Mouse (Mus musculus): ENCODE data around the gene Kel.
A peak's percentile ranks its signal among the peaks of the same experiment; 100 is the strongest.

The Kel gene

GRCm38 (mm10) chr6:41704123-41704522 is at the start of gene Kel:
Gene Kel, minus strand, starts transcription at chr6:41704339.
- DNase-seq, result no peak

GRCm38 (mm10) chr6:41744664-41745392 is 40.7 kb upstream of the Kel start:
- DNase-seq, result no peak

- no peak for DNase-seq
These were observed 37.0 kb upstream of the Kel start for GRCm38 (mm10) chr6:41741101-41741500.

- DNase-seq, result no peak
These were observed 30.8 kb upstream of the Kel start for GRCm38 (mm10) chr6:41734719-41735470.

GRCm38 (mm10) chr6:41727989-41728609 is 24.0 kb upstream of the Kel start:
- no peak for DNase-seq

- no peak for DNase-seq
These were observed 17.3 kb upstream of the Kel start for GRCm38 (mm10) chr6:41721430-41721829.

- DNase-seq, result no peak
These were observed 6.1 kb upstream of the Kel start for GRCm38 (mm10) chr6:41710281-41710680.

GRCm38 (mm10) chr6:41706275-41706674 is 2.1 kb upstream of the Kel start:
- no peak for DNase-seq

- DNase-seq, result peak; percentile 12
These were observed 1.2 kb downstream of the Kel start for GRCm38 (mm10) chr6:41702928-41703327.

- no peak for DNase-seq
These were observed 2.9 kb downstream of the Kel start for GRCm38 (mm10) chr6:41701245-41701644.

- DNase-seq, result no peak
These were observed 9.7 kb downstream of the Kel start for GRCm38 (mm10) chr6:41694407-41694806.

- DNase-seq, result no peak
These were observed 11.9 kb downstream of the Kel start for GRCm38 (mm10) chr6:41692200-41692599.

- peak; percentile 34 for DNase-seq
These were observed 18.5 kb downstream of the Kel start for GRCm38 (mm10) chr6:41685596-41685995.

- DNase-seq, result no peak
These were observed 19.2 kb downstream of the Kel start for GRCm38 (mm10) chr6:41684911-41685310.

- DNase-seq, result no peak
These were observed 20.0 kb downstream of the Kel start, which contains the start of gene Llcfc1 for GRCm38 (mm10) chr6:41684131-41684530. Gene Llcfc1, plus strand, starts transcription at chr6:41684431.

GRCm38 (mm10) chr6:41681656-41682055 is 22.5 kb downstream of the Kel start:
- peak; percentile 21 for DNase-seq

- peak; percentile 13 for DNase-seq
These were observed 23.5 kb downstream of the Kel start, which contains the start of gene Trpv5 for GRCm38 (mm10) chr6:41680669-41681068. Gene Trpv5, minus strand, starts transcription at chr6:41680769.

- no peak for DNase-seq
These were observed 27.6 kb downstream of the Kel start for GRCm38 (mm10) chr6:41676530-41676929.

GRCm38 (mm10) chr6:41662320-41662719 is 41.8 kb downstream of the Kel start:
- no peak for DNase-seq

GRCm38 (mm10) chr6:41658487-41658886 is 45.7 kb downstream of the Kel start:
- DNase-seq, result no peak

GRCm38 (mm10) chr6:41654648-41655047 is 49.5 kb downstream of the Kel start:
- no peak for DNase-seq

- no peak for DNase-seq
These were observed 51.0 kb downstream of the Kel start for GRCm38 (mm10) chr6:41653173-41653572.

- DNase-seq, result no peak
These were observed 57.5 kb downstream of the Kel start for GRCm38 (mm10) chr6:41646672-41647071.

GRCm38 (mm10) chr6:41646220-41646619 is 57.9 kb downstream of the Kel start:
- no peak for DNase-seq
